In genomic region chr16:43710134-43710475, GRCm38 (mm10) we compare ENCODE assay signal across 14 mouse cellular contexts. TPM values are rescaled to one million over a fixed set of nuclear protein-coding genes. Genes with fewer than 3 reads are reported as not detected.
DNase-seq lines count a peak whose midpoint lies in the region; ATAC-seq and TF ChIP-seq lines count a peak whose summit lies in the region.
"Had no signal": no experiment of that assay in that cellular context is flagged by ENCODE, and none has a peak within 500 bp of the region (broad histone marks: within the 10 kb centered on the region; RNA-seq: fewer than 3 reads in every experiment).

No protein-coding gene starts in this region.

- no peak overlapping the region for H3K4me3 ChIP-seq in heart, embryonic 15.5 days
- no peak overlapping the region for H3K4me3 ChIP-seq in lung, postnatal 0 days (ENCODE audit: low read depth, low read length)
- H3K4me3 ChIP-seq in hindbrain, embryonic 14.5 days (replicated peaks; ENCODE audit: low read length), result no peak overlapping the region
- H3K4me3 ChIP-seq in neural tube, embryonic 14.5 days (ENCODE audit: low read depth, low read length), result no peak overlapping the region
- H3K4me3 ChIP-seq: limb, embryonic 15.5 days had no signal

- no peak overlapping the region for H3K9ac ChIP-seq in heart, embryonic 15.5 days
- no peak overlapping the region for H3K9ac ChIP-seq in lung, postnatal 0 days (replicated peaks; ENCODE audit: low read depth)
- peak overlapping the region; percentile 16; the same call in 1 of the 2 replicates for H3K9ac ChIP-seq in hindbrain, embryonic 14.5 days
- H3K9ac ChIP-seq in neural tube, embryonic 14.5 days (replicated peaks; ENCODE audit: low read depth, low read length), result no peak overlapping the region
- H3K9ac ChIP-seq: limb, embryonic 15.5 days had no signal

- no peaks in the 10 kb centered on the region for H3K9me3 ChIP-seq in heart, embryonic 15.5 days (replicated peaks)
- no peaks in the 10 kb centered on the region for H3K9me3 ChIP-seq in lung, postnatal 0 days (ENCODE audit: low read length)
- no peaks in the 10 kb centered on the region for H3K9me3 ChIP-seq in hindbrain, embryonic 14.5 days (ENCODE audit: control insufficient read depth, low read length)
- H3K9me3 ChIP-seq in neural tube, embryonic 14.5 days (ENCODE audit: control insufficient read depth, low read length), result no peaks in the 10 kb centered on the region
- H3K9me3 ChIP-seq: limb, embryonic 15.5 days had no signal

- no peak for DNase-seq in heart, adult 8-10 months (ENCODE audit: low spot score)
- DNase-seq in lung, postnatal 0 days (ENCODE audit: low spot score), result no peak
- DNase-seq in lung, postnatal 36 days, result no peak
- DNase-seq in hindbrain, embryonic 14.5 days (ENCODE audit: low spot score), result no peak
- DNase-seq in right cerebral cortex, postnatal 4 days, result no peak
- no peak for DNase-seq in cerebellum, postnatal 14 days
- DNase-seq: cerebellum, adult 9-10 months had no signal

- peak overlapping the region; percentile 62 for H3K4me2 ChIP-seq in heart, embryonic 15.5 days
- H3K4me2 ChIP-seq in lung, postnatal 0 days (replicated peaks; ENCODE audit: low read depth, low read length), result peak overlapping the region; percentile 32
- peak overlapping the region; percentile 48 for H3K4me2 ChIP-seq in hindbrain, embryonic 14.5 days (replicated peaks)
- no peak overlapping the region for H3K4me2 ChIP-seq in neural tube, embryonic 14.5 days (ENCODE audit: low read depth, low read length)
- H3K4me2 ChIP-seq: limb, embryonic 15.5 days had no signal

- H3K4me1 ChIP-seq in heart, embryonic 15.5 days (replicated peaks), result peaks cover 17% of the 10 kb centered on the region
- no peaks in the 10 kb centered on the region for H3K4me1 ChIP-seq in lung, postnatal 0 days (ENCODE audit: insufficient read depth, low read depth, low read length)
- H3K4me1 ChIP-seq in hindbrain, embryonic 14.5 days (replicated peaks; ENCODE audit: control insufficient read depth, insufficient read depth, low read length), result peaks cover 17% of the 10 kb centered on the region; the same call in 1 of the 2 replicates
- 0 out of 2 replicates have a peak, but pooled peaks cover 2% of the 10 kb centered on the region for H3K4me1 ChIP-seq in neural tube, embryonic 14.5 days (ENCODE audit: control insufficient read depth, insufficient read depth, low read length)
- H3K4me1 ChIP-seq: limb, embryonic 15.5 days had no signal

- no peak for ATAC-seq in heart, embryonic 15.5 days (replicated peaks; ENCODE audit: insufficient number of reproducible peaks, insufficient read depth, low FRiP score, low read depth)
- ATAC-seq in lung, postnatal 0 days, result no peak
- ATAC-seq in hindbrain, embryonic 14.5 days (ENCODE audit: low FRiP score), result no peak
- ATAC-seq in neural tube, embryonic 14.5 days (ENCODE audit: low read depth), result 0 out of 2 replicates have a peak, but pooled peaks have one; percentile 13

- no peak for TF ChIP-seq CTCF in lung, postnatal 0 days (IDR thresholded peaks at IDR 0.05)

- 61% methylated on average over 6 of the region's 6 CpGs for WGBS in heart, embryonic 15.5 days
- 38% methylated on average over 6 of the region's 6 CpGs for WGBS in lung, postnatal 0 days
- 35% methylated on average over 6 of the region's 6 CpGs for WGBS in hindbrain, embryonic 14.5 days
- 53% methylated on average over 6 of the region's 6 CpGs for WGBS in neural tube, embryonic 14.5 days

- H3K36me3 ChIP-seq in heart, embryonic 15.5 days, result no peaks in the 10 kb centered on the region
- H3K36me3 ChIP-seq in lung, postnatal 0 days (ENCODE audit: insufficient read depth, low read length), result no peaks in the 10 kb centered on the region
- no peaks in the 10 kb centered on the region for H3K36me3 ChIP-seq in hindbrain, embryonic 14.5 days (replicated peaks; ENCODE audit: control insufficient read depth, insufficient read depth)
- H3K36me3 ChIP-seq in neural tube, embryonic 14.5 days (ENCODE audit: control insufficient read depth, insufficient read depth, low read length), result no peaks in the 10 kb centered on the region
- H3K36me3 ChIP-seq: limb, embryonic 15.5 days had no signal

- H3K27ac ChIP-seq in heart, embryonic 15.5 days, result no peak overlapping the region
- H3K27ac ChIP-seq in lung, postnatal 0 days (ENCODE audit: low read length), result no peak overlapping the region
- H3K27ac ChIP-seq in hindbrain, embryonic 14.5 days, result peak overlapping the region; percentile 70
- peak overlapping the region; percentile 52; the same call in 1 of the 2 replicates for H3K27ac ChIP-seq in neural tube, embryonic 14.5 days (ENCODE audit: low read depth, low read length)
- H3K27ac ChIP-seq: limb, embryonic 15.5 days had no signal

- TF ChIP-seq EP300 in lung, postnatal 0 days (IDR thresholded peaks at IDR 0.05), result no peak

- no peaks in the 10 kb centered on the region for H3K27me3 ChIP-seq in heart, embryonic 15.5 days
- H3K27me3 ChIP-seq in lung, postnatal 0 days (replicated peaks; ENCODE audit: insufficient read depth, low read length), result no peaks in the 10 kb centered on the region
- no peaks in the 10 kb centered on the region for H3K27me3 ChIP-seq in hindbrain, embryonic 14.5 days (ENCODE audit: control insufficient read depth, insufficient read depth, low read length)
- H3K27me3 ChIP-seq in neural tube, embryonic 14.5 days (ENCODE audit: control insufficient read depth, insufficient read depth, low read length), result no peaks in the 10 kb centered on the region
- H3K27me3 ChIP-seq: limb, embryonic 15.5 days had no signal

RNA-seq across cellular contexts. Expression of gene Drd3, which starts 43.7 kb away (rescaled TPM):
- polyA plus RNA-seq in heart, embryonic 15.5 days (2015; fragmentation: Nextera tagmentation; extraction: Ambion mirVana), result not detected in 2 replicates
- not detected for total RNA-seq in heart, adult 8-10 months (2022)
- polyA plus RNA-seq in lung, postnatal 0 days (2015; fragmentation: Nextera tagmentation; extraction: Ambion mirVana), result not detected in 2 replicates
- polyA plus RNA-seq in hindbrain, embryonic 14.5 days (2014; fragmentation: Nextera tagmentation; extraction: Ambion mirVana), result not detected in 2 replicates
- polyA plus RNA-seq in neural tube, embryonic 14.5 days (2014; fragmentation: Nextera tagmentation; extraction: Ambion mirVana), result not detected in 2 replicates
- total RNA-seq: adrenal gland, postnatal 4 days; heart, adult 18-20 months had no signal
- polyA plus RNA-seq: embryonic facial prominence, embryonic 11.5 days had no signal

RNA-seq across cellular contexts. Expression of gene Tigit, which starts 46.2 kb away (rescaled TPM):
- polyA plus RNA-seq in heart, embryonic 15.5 days (2015; fragmentation: Nextera tagmentation; extraction: Ambion mirVana), result not detected in 2 replicates
- not detected for total RNA-seq in heart, adult 8-10 months (2022)
- not detected in 2 replicates for polyA plus RNA-seq in lung, postnatal 0 days (2015; fragmentation: Nextera tagmentation; extraction: Ambion mirVana)
- not detected in 2 replicates for polyA plus RNA-seq in hindbrain, embryonic 14.5 days (2014; fragmentation: Nextera tagmentation; extraction: Ambion mirVana)
- 0.23 TPM in 1 of 2 replicates, not detected in the other for polyA plus RNA-seq in neural tube, embryonic 14.5 days (2014; fragmentation: Nextera tagmentation; extraction: Ambion mirVana)
- total RNA-seq: adrenal gland, postnatal 4 days; heart, adult 18-20 months; layer of hippocampus, postnatal 14 days had no signal
- polyA plus RNA-seq: limb, embryonic 15.5 days had no signal

Comparison
In these comparisons a context has a peak if more than half of its experiments do, and no peak if none do; other contexts are left out.
1. H3K27ac ChIP-seq: peak in hindbrain, embryonic 14.5 days (single experiment) and neural tube, embryonic 14.5 days (single experiment); none in heart, embryonic 15.5 days (single experiment) and lung, postnatal 0 days (single experiment).